Mouse (Mus musculus): ENCODE measurements around the gene Tjp2.
"Not testable (repeated sequence)": the region's sequence is repeated elsewhere in the genome, so short reads cannot be mapped to it uniquely, and the experiment has no call there.

Tjp2 gene

DNA sequence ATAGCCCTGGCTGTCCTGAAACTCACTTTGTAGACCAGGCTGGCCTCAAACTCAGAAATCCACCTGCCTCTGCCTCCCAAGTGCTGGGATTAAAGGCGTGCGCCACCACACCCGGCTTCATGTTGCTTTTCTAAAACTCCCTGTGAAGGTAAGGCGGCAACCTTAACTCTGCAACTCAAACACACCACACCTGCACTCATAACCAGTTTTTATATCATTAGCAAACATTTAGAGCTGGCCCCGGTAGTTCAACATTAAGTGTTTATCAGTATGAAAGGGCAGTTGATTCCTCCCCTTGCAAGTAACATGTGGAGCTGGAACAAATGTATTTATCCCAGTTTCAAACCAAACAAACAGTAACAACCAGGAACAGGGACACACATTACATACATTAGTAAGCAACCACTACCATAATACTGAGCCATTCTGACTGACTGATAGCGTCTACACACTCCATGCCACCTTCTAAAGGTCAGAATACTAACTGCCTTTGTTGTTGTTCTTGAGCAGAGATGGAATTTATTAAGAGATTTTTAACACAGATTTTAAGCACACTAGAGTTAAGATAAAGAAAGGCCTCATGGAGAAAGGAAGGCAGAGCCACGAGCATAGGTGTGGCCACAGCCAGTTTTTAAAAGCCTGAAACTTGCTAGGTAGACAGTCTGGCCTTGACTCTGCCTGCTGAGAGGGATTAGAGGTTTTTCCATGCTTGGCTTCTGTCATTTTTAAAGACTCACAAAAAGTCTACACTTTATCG, 101.1 kb downstream of the Tjp2 start:
- DNase-seq (ENCODE audit: low read depth, low spot score): no peak

DNA sequence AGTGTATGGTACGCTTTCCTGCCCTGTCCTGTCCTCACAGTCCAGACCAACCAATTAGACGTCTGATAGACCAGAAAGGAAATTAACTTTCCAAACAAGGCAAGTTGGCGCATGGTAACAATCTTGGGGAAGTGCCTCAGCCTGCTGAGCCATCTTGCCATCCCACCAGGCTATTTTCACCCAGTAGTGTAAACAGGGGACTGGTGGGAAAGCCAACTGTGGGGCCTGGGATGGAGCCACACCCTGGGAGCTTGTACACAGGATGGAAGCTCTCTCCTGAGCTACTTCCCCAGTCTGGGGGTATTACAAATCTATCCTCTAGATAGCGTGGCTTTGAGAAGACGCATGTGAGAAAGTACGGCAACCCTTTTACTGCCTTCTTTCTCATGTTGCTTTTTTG, 101.7 kb downstream of the Tjp2 start:
- no peak for DNase-seq (ENCODE audit: low read depth, low spot score)

DNA sequence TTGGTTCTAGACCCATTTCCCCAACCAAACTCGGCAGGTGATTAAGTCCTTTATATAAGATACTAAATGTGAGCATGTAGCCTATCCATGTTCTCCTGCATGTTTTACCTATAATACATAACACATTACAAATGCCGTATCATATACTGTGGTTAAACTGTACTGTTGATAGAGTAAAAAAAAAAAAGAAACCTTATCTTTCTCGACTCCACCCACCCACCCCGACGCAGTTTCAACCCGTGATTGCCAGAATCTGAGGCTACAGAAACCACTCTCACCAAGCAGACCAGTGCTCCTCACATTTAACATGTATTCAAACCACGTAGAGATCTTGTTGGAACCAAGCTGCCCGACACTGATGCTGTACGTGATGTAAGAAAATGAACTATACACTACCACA, 102.2 kb downstream of the Tjp2 start:
- no peak for DNase-seq (ENCODE audit: low read depth, low spot score)

DNA sequence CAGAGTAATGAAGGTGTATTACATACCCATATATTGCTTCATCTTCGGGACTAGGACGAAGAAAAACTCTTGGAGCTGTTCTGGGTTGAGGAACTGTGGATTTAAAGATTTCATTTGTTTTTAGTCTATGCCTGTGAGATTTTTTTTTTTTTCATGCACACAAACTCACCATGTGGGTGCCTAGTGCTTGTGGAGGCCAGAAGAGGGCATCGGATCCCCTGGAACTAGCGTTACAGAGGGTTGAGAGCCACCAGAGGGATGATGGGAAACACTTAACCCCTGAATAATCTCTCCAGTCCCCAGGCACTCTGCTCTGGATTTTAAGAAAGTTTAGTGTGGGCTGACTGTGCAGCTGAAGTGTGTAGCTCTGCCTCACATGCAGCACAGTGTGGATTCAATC, 104.0 kb downstream of the Tjp2 start:
- no peak for DNase-seq (ENCODE audit: low read depth, low spot score)

DNA sequence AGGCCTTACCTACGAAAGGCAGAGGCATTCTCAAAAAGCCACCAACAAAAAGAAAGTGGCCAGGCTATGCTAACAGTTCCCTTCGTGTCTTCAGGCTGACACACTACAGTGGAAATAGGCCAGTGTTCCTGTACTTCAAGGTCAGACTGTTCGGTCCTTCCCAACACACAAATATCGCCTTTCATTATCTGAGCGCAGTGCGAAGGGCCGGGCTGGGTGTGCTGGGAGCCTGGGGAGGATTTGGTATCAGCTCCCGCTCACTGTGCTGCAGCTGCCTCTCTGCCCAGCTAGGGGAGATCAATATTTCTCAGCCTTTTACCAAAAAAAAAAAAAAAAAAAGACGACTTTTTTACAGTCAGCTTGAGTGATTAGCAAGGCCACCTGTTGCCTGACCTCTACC, 106.1 kb downstream of the Tjp2 start:
- DNase-seq (ENCODE audit: low read depth, low spot score): no peak

DNA sequence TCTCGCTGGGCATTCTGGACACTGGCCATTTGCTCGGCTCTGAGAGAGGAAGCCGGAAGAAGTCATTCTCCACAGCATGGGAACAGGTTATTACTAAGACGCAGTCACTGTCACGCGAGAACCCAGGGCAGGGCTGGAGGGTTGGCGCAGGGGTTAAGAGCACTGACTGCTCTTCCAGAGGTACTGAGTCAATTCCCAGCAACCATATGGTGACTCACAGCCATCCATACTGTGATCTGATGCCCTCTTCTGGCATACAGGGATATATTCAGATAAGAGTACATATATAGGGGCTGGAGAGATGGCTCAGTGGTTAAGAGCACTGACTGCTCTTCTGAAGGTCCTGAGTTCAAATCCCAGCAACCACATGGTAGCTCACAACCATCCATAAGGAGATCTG, 113.2 kb downstream of the Tjp2 start:
- no peak for DNase-seq (ENCODE audit: low read depth, low spot score)

DNA sequence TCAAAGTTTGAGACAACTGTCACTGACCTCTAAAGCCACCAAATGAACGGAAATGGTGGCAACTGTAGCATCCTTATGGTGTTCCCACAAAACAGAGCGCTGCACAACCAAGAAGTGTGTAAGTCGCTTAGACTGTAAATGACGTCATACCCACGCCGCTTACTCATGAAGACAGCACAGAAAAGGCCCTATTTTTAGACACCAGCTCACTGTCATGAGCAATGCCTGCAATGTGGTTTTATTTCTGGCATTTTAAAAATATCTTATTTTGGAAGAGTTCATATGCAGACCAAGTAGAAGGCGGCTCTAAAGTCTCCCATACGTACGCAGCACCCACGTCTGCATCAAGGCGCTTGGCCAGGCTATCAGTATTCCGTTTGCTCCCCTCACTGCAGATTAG, 117.1 kb downstream of the Tjp2 start:
- DNase-seq (ENCODE audit: low read depth, low spot score): peak; percentile 88

DNA sequence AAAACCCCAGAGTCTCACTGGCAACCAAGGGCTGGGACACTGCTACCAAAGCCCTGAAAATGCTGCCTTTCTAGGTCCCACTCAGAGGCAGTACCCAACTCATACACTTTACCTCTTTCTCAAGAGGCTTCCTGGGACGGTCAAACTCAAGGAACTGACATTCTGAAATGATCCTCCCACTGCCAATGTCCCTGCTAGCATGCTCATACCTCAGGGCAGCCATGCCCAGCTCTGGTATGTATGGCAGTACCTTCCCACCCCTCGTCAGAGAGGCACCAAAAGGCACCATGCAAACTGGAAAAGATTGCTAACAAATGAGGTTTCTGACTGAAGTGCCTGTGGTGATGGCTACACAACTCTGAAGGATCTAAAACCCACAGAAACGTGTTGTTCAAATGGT, 121.0 kb downstream of the Tjp2 start:
- DNase-seq (ENCODE audit: low read depth, low spot score): no peak

DNA sequence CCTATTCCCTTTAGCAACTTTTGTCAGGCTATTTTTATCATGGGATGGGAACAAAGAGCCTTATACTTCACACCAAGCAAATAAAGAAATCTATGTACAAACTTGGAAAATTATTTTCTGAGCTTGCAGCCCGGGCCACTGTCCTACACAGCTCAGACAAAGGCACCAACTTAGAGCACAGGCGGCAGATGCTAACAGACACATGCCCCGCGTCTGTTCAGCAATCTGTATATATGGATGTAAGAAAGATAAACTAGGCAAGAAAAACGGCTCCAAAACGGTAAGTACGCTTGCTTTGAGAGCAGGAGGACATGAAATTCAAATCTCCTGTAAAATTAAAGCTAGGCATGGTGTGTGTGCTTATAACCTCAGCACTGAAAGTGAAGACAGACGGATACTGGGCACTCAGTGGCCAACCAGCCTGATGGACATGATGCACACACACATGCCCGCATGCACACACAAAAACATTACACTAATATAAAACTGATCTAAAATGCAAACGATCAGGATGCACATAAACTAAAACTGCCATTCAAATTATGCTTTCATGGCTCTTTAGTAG, 122.2 kb downstream of the Tjp2 start:
- peak; percentile 40 for DNase-seq (ENCODE audit: low read depth, low spot score)

DNA sequence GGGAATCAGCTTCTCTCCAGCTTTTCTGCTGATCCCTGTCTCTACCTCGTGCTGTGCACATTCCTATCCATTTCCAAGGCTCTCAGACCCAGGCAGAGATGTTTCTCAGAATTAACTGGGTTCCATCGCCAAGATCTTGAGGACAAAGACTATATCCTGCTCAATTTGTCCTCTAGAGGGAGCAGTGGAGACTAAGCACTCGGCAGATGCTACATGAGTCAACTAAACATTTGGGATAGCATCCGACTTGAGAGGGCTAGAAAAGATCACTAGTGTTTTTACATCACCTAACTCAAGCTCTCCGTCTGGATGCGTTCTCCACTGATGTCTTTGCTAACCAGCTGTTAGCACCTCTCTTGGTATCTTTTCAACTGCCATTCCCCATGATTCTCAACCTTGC, 123.6 kb downstream of the Tjp2 start:
- peak; percentile 72 for DNase-seq (ENCODE audit: low read depth, low spot score)

DNA sequence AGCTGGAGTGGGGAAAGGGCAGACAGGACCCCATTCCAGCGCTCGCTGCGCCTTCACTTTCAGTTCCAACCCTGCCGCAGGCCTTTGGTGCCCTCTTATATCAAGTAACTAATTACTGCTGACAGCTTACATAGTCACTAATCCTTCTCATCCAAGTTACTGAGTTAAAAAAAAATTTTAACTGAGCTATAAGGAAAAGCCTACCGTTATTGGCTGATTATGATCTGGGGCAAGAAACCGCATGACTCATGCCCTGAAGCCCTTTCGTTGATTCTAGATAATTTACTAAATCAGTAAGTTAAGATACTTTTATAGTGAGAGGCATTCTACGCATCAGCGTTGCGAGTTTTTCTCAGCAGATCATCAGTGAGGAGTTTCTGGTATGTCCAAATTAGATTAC, 126.1 kb downstream of the Tjp2 start:
- DNase-seq (ENCODE audit: low read depth, low spot score): no peak

DNA sequence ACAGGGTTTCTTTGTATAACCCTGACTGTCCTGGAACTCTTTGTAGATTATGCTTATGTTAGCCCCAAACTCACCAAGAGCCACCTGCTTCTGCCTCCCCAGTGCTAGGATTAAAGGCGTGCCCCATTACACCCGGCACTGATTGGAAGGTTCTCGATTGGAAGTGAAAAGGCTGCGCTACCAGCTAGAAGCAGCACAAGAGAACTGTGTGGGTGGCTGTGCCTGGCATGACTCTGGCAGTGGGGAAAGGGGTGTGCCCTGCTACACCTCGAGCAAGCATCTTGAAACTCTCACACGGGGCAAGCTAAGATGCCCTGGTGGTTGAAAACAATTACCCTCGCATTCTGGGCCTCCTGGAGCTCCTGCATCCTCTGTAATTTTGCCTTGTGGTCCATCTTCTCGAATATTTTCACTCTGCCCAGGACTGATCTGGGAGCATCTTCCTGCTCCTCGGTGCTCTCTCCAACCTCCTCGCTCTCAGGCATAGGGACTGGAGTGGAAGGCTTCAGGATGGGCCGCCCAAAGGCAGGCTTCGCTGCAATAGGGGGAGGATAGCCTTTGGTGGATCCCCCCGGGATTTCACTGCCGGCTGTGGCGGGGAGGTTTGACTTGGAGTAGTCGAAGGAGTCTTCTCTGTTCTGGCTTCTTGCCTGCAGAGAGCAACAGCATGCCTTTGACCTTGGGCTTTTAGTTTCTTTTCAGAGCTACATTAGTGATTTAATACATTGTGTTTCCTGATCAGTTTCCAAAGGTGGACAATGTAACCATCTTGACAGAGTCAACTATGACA, 127.0 kb downstream of the Tjp2 start:
- peak; percentile 58 for DNase-seq (ENCODE audit: low read depth, low spot score)

DNA sequence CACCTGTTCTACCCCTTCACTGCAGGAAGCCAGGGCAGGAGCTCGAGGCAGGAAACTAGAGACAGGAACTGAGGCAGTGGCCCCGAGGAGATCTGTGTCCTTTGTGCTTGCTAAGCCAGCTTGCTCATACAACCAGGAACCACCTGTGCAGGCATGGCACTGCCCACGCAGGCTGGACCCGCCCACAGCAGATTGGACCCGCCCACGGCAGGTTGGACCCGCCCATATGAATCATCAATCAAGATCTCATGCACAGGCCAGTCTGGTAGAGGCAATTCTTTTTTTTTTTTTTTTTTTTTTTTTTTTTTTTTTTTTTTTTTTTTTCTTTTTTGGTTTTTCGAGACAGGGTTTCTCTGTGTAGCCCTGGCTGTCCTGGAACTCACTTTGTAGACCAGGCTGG, 132.8 kb downstream of the Tjp2 start:
- DNase-seq (ENCODE audit: low read depth, low spot score): not testable (repeated sequence)

DNA sequence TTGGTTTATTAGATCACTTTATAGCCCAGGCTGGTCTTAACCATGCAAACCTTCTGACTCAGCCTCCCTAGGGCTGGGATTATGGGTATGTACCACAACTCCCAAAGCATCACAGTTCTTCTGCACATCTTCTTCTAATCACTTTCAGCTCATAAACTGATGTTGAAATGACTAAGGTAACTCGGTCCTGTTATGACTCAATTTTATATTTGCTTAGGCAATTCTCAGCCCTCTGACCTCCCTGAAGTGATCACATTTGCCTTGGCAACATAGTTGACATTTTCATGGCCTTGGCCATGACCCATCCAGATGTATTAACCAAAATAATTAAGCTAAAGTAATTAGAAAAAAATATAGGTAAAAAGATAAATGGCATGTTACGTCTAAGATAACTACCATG, 134.5 kb downstream of the Tjp2 start:
- no peak for DNase-seq (ENCODE audit: low read depth, low spot score)

DNA sequence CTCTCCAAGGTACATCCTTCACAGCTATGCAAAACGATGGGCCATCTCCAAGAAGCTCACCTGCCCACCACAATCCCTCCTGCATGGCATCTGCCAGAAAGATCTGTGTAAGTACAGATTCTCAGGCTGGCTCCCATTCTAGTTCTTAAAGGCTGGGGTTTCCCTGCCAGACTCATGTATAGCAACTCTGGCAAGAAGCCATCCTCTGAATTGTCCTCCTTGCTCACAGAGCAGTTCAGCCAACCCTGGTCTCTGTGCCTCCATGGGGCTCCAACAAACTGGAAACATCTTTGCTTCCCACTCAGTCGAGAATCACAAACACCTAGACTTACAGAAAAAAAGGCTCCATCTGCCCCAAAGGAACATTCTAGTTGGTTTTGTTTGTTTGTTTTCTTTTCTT, 139.5 kb downstream of the Tjp2 start:
- DNase-seq (ENCODE audit: low read depth, low spot score): peak; percentile 36

DNA sequence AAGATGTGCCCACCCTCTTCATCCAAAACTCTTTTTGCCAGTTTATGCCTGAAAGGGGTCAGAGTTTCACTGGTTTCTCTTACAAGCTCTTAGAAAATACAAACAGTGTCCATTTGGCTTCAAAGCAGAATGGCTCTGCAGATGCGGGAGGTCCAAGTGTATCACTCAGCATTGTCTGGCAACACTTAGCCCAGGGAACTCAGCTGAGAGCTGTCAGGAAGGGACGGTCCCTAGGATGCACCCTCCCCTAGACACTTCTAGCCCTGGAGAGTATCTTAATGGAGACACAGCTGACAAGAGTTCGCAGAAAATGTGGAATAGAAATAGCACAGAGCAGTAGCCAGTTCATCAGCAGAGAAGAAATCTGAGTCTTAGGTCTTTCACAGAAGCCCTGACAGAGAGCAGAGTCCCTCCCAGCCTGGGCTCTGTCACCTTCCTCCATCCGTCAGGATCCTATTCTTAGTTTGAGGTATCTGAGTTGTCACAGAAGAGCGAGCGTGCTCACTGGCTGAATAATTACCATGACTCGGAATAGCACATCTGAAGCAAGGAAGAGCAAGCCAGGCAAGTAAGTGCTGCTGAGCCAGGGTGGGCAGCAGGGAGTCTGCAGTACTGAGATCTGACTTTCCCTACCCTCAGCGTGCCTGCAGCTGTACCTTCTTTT, 144.3 kb downstream of the Tjp2 start:
- DNase-seq (ENCODE audit: low read depth, low spot score): peak; percentile 63

DNA sequence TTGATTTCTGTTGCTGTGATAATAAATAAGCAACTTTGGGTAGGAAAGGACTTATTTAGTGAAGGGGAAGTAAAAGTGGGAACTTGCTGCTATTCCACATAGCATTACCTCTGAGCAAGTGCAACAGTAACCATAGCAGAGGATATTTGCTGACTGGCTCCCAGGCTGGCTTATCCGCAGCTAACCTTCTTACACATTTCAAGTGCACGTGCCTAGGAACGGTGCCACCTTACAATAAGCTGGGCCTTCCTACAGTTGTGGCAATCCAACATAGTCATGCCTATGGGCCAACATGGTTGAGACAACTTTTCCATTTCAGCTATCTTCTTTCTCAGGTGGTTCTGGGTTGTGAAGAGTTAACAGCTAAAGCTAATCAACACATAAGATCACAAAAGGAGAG, 147.2 kb downstream of the Tjp2 start:
- DNase-seq (ENCODE audit: low read depth, low spot score): no peak

DNA sequence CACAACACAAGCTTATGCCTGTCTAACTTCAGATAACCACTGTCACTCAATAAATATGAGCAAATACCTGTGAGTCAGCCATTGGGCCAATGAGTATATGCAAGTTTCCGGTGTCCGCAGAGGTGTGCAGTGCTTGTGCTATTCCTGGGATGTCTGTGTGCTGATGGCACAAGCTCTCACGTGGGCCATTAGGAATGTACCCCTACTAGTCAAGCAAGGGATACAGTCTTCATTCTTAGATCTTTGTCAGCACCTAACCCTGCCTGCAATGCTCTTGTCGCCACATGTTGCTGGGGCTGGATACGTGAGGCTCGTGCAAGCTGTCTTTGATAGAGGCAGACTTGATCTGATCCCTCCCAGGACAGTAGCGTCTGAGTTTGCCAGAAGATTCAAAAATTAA, 148.3 kb downstream of the Tjp2 start:
- no peak for DNase-seq (ENCODE audit: low read depth, low spot score)

DNA sequence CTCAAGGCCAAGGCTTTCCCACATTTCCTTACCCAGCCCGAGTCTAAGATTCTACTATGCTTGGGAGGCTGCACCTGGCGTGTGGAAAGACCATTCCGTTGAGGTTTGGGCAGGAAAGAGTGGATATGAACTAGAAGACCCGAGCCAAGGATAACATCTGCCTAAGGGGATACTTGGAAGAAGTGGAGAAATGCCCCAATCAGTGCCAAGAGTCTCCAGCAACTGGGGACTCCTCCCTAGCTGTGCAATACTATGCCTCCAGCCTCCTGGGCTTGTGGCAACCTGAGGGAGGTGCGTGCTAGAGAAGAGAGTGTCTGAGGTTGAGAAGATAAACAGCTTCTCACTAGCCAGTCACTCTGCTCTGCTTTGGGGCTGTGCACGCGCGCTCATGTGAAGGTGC, 148.9 kb downstream of the Tjp2 start:
- DNase-seq (ENCODE audit: low read depth, low spot score): no peak

DNA sequence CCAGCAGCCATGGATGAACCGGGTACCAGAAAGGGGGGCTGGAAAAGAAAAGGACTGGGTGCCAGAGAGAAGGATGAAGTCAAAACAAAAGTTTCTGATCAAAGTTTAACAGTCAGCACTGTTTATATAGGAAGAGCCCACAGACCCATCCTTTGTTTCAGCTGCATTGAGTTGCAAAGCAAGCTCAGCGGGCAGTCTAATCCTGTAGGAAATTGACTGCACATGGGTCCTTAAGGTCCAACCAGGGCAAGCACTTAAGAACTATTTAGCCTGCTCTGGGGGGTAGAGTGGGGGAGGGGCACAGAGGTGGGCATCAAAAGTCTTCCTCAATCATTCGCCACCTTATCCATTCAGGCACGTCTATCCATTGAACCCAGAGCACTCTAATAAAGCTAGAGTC, 151.7 kb downstream of the Tjp2 start:
- no peak for DNase-seq (ENCODE audit: low read depth, low spot score)

DNA sequence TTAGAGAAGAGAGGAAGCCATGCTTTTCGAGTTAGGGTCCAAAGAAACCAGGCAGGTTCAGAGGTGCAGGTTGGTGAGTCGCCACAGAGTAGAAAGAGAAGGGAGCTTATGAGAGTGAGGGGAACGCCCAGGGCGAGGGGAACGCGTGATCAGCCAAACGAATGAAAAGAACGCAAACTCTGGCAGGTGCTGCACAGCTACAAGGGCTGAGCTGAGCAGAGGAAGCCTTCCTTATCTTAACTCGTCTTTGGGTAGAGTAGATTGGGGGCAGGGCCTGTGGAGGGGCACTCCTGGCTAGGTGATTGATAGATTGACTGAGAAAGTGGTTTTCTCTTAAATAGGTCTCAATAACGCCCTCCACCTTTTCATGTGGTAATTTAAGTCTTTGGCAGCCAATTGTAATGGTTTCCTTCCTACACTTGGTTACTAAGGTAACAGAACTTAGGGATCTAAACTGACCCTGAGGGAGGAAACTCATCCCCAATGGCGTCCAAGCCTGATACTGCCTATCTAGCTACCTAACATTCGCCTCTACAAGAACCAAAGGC, 160.4 kb downstream of the Tjp2 start:
- DNase-seq (ENCODE audit: low read depth, low spot score): no peak

DNA sequence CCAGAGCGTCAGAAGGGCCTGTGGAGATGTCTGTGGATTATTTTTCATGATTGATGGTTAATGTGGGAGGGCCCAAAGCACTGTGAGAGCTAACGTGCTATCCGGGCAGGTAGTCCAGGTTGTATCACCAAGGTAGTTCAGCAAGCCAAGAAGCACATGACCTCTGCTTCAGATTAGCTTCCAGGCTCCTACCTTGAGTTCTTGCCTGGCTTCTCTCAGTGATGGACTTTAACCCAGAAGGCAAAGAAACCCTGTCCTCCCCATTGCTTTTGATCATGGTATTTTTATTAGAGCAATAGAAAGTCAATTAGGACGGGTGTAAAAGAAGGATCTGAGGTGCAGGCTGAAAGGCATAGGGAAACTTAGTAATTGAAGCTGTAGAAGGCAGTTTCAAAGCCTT, 161.2 kb downstream of the Tjp2 start:
- DNase-seq (ENCODE audit: low read depth, low spot score): no peak
